Mouse (Mus musculus): ENCODE results near the gene Lmntd2. TPM values are rescaled to one million over a fixed set of nuclear protein-coding genes. Genes with fewer than 3 reads are reported as not detected.

Lmntd2 gene
- polyA plus RNA-seq, 1 experiment = 0.05 TPM

DNA sequence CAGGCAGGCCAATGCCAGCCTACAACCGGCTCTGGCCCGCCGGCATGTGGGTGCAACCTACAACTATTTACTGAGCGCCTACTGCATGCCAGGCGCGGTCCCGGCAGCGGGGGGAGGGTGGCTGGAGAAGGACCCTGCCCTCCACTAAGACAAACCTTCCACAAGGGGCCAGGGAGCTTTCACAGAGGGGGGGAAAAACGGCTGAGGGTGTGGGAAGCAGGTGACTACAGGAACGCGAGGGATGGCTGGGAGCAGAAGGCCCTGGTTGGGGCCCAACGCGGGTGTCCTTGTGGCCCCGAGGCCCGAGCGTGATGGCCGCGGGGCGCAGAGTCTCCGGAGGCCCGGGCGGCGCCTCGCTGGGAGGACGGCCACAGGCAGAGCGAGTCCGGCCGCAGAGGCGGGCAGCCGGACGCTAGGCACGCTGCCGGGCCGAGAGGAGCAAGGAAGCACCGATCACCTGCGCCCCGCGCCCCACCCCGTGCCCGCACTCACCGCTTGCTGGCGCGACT, 20.5 kb downstream of the Lmntd2 start:
- peaks cover 14% of the 10 kb centered on the region for H3K36me3 ChIP-seq (ENCODE audit: control insufficient read depth, insufficient read depth)
- H3K79me3 ChIP-seq (ENCODE audit: low read depth) = peaks cover 6% of the 10 kb centered on the region
- H3K27me3 ChIP-seq (ENCODE audit: control insufficient read depth, insufficient read depth, insufficient read length) = no peaks in the 10 kb centered on the region
- H3K79me2 ChIP-seq (ENCODE audit: control insufficient read depth, insufficient read depth) = peaks cover 20% of the 10 kb centered on the region
- peak overlapping the region; percentile 94 for H3ac ChIP-seq (ENCODE audit: control insufficient read depth, insufficient read length, low read depth)
- H3K4me3 ChIP-seq (ENCODE audit: insufficient read depth, poor library complexity, severe bottlenecking) = peak overlapping the region; percentile 56
- TF ChIP-seq USF1 (IDR thresholded peaks at IDR 0.05; ENCODE audit: low read depth) = no peak
- TF ChIP-seq MYOD1 (IDR thresholded peaks at IDR 0.05; ENCODE audit: control insufficient read depth, insufficient read length, low read depth) = no peak
- no peak for TF ChIP-seq MAX (IDR thresholded peaks at IDR 0.05)
- TF ChIP-seq CEBPB (IDR thresholded peaks at IDR 0.05; ENCODE audit: low read depth) = no peak
- no peak for TF ChIP-seq CTCF (IDR thresholded peaks at IDR 0.05; ENCODE audit: control insufficient read depth, insufficient read depth, insufficient read length)
- TF ChIP-seq MYOG (IDR thresholded peaks at IDR 0.05; ENCODE audit: control insufficient read depth, extremely low read depth, insufficient read length) = no peak

DNA sequence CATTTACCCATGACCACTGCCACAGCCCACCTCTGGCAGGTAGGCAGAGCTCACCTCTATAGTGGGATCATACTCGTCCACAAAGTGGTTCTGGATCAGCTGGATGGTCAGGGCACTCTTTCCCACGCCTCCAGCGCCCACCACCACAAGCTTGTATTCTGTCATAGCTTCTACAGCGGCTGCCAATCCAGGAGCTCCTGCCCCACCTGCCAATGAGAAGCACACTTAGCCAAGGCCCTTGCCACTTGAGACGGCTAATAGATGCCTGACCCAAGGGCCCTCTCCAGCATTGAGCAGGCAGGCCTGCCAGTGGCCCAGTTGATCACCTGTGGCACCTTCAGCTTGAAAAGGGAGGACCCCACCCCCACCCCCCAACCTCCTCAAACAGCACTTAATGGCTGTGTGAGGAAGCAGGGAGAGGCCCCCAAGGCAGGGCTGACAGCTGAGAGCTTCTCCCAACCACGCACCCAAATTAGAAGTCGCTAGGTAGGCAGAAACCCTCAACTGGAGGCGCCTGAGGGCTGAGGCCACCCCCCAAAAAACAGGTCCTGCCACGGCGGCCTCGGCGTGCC, 21.0 kb downstream of the Lmntd2 start:
- Histone ChIP-seq H3K79me2 (ENCODE audit: control insufficient read depth, insufficient read depth) (peaks cover 20% of the 10 kb centered on the region), H3K4me3 (ENCODE audit: insufficient read depth, poor library complexity, severe bottlenecking) (peak overlapping the region; percentile 56), H3K27me3 (ENCODE audit: control insufficient read depth, insufficient read depth, insufficient read length) (no peaks in the 10 kb centered on the region), H3K36me3 (ENCODE audit: control insufficient read depth, insufficient read depth) (peaks cover 14% of the 10 kb centered on the region), H3K79me3 (ENCODE audit: low read depth) (peaks cover 6% of the 10 kb centered on the region), H3ac (ENCODE audit: control insufficient read depth, insufficient read length, low read depth) (peak overlapping the region; percentile 94)
- TF ChIP-seq MYOG (IDR thresholded peaks at IDR 0.05; ENCODE audit: control insufficient read depth, extremely low read depth, insufficient read length) = no peak
- no peak for TF ChIP-seq MAX (IDR thresholded peaks at IDR 0.05)
- no peak for TF ChIP-seq FOSL1 (IDR thresholded peaks at IDR 0.05; ENCODE audit: insufficient read depth, low read length, poor library complexity, severe bottlenecking)
- no peak for TF ChIP-seq MYOD1 (IDR thresholded peaks at IDR 0.05; ENCODE audit: control insufficient read depth, insufficient read length, low read depth)
- no peak for TF ChIP-seq CEBPB (IDR thresholded peaks at IDR 0.05; ENCODE audit: low read depth)
- TF ChIP-seq CTCF (IDR thresholded peaks at IDR 0.05; ENCODE audit: control insufficient read depth, insufficient read depth, insufficient read length) = no peak
- TF ChIP-seq USF1 (IDR thresholded peaks at IDR 0.05; ENCODE audit: low read depth) = no peak

DNA sequence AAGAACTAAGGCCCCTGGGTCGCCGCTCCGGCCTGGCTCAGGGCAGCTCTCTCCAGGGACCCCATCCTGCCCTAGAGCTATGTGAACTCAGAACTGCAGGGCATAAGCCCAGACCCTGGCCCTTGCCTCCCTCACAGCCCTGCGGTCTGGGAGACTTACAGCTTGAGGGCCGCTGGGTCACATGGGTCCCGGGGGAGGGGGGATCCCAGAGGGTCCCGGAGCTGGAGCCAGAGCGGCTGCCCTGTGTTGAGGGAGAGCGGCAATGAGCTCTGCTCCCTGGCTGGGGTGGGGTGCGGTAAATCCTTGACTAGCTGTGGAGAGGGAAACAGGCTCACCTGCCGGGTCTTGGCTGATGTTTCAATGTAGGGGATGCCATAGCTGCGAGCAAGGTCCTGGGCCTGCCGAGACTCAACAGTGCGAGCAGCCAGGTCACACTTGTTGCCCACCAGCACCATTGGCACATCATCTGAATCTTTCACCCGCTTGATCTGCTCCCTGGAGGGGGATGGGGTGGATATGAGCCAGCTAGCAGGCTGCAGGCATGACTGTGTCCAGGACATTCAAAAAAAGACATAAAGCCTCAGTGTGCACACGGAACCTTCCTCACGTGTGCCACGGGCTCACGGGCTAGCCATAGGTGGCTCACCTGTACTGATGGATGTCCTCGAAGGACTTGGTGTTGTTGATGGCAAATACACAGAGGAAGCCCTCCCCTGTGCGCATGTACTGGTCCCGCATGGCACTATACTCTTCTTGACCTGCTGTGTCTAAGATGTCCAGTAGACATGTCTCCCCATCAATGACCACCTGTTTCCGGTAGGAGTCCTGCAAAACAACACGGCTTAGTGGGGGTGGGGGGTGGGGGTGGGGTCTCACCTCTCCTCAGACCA, 21.8 kb downstream of the Lmntd2 start:
- Histone ChIP-seq H3K36me3 (ENCODE audit: control insufficient read depth, insufficient read depth) (peaks cover 14% of the 10 kb centered on the region), H3K79me3 (ENCODE audit: low read depth) (peaks cover 6% of the 10 kb centered on the region), H3K79me2 (ENCODE audit: control insufficient read depth, insufficient read depth) (peaks cover 20% of the 10 kb centered on the region), H3ac (ENCODE audit: control insufficient read depth, insufficient read length, low read depth) (no peak overlapping the region), H3K4me3 (ENCODE audit: insufficient read depth, poor library complexity, severe bottlenecking) (no peak overlapping the region), H3K27me3 (ENCODE audit: control insufficient read depth, insufficient read depth, insufficient read length) (no peaks in the 10 kb centered on the region)
- TF ChIP-seq CTCF (IDR thresholded peaks at IDR 0.05; ENCODE audit: control insufficient read depth, insufficient read depth, insufficient read length) = no peak
- TF ChIP-seq USF1 (IDR thresholded peaks at IDR 0.05; ENCODE audit: low read depth) = no peak
- TF ChIP-seq FOSL1 (IDR thresholded peaks at IDR 0.05; ENCODE audit: insufficient read depth, low read length, poor library complexity, severe bottlenecking) = no peak
- TF ChIP-seq MAX (IDR thresholded peaks at IDR 0.05) = no peak
- TF ChIP-seq MYOG (IDR thresholded peaks at IDR 0.05; ENCODE audit: control insufficient read depth, extremely low read depth, insufficient read length) = no peak
- no peak for TF ChIP-seq CEBPB (IDR thresholded peaks at IDR 0.05; ENCODE audit: low read depth)
- TF ChIP-seq MYOD1 (IDR thresholded peaks at IDR 0.05; ENCODE audit: control insufficient read depth, insufficient read length, low read depth) = no peak

DNA sequence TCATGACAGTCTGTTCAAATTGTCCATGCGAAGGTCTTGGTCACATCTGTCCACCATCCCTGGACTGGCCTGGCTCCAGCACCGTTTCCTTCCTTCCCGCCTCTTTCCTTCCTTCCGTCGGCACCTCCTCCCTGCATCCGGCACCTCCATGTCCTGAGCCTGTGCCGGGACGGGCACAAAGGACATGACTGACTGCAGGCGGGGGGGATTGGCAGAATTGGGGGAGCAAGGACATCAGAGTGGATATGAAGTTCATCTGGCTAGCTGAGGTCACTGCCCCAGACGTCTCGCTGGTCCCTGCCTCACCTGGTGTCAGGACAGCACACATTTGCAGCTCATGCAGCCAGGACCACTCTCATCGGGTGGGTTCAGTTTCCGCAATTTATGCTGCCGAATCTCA, 22.8 kb downstream of the Lmntd2 start:
- Histone ChIP-seq H3ac (ENCODE audit: control insufficient read depth, insufficient read length, low read depth) (no peak overlapping the region), H3K36me3 (ENCODE audit: control insufficient read depth, insufficient read depth) (peaks cover 14% of the 10 kb centered on the region), H3K27me3 (ENCODE audit: control insufficient read depth, insufficient read depth, insufficient read length) (no peaks in the 10 kb centered on the region), H3K79me3 (ENCODE audit: low read depth) (peaks cover 6% of the 10 kb centered on the region), H3K79me2 (ENCODE audit: control insufficient read depth, insufficient read depth) (peaks cover 20% of the 10 kb centered on the region), H3K4me3 (ENCODE audit: insufficient read depth, poor library complexity, severe bottlenecking) (no peak overlapping the region)
- no peak for TF ChIP-seq MAX (IDR thresholded peaks at IDR 0.05)
- TF ChIP-seq USF1 (IDR thresholded peaks at IDR 0.05; ENCODE audit: low read depth) = no peak
- no peak for TF ChIP-seq MYOG (IDR thresholded peaks at IDR 0.05; ENCODE audit: control insufficient read depth, extremely low read depth, insufficient read length)
- no peak for TF ChIP-seq CEBPB (IDR thresholded peaks at IDR 0.05; ENCODE audit: low read depth)
- no peak for TF ChIP-seq FOSL1 (IDR thresholded peaks at IDR 0.05; ENCODE audit: insufficient read depth, low read length, poor library complexity, severe bottlenecking)
- no peak for TF ChIP-seq CTCF (IDR thresholded peaks at IDR 0.05; ENCODE audit: control insufficient read depth, insufficient read depth, insufficient read length)
- no peak for TF ChIP-seq MYOD1 (IDR thresholded peaks at IDR 0.05; ENCODE audit: control insufficient read depth, insufficient read length, low read depth)

DNA sequence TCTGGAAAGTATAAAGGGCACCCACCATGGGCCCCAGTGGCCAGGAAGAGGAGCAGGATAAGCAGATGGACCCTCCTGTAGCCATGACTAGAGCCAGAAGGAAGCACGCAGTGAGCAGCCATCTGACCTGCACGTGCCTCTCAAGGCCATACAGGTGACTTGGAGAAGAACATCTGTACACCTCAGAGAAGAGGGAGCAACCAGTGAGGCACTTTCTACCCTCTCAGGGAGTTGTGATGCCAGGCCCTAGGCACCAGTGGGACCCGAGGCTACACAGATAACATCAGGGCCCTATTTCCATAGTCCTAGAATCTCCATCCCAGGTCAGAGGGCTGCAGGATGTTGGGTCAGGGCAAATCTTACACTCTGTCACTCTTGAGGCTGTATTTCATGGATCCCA, 23.7 kb downstream of the Lmntd2 start:
- H3K27me3 ChIP-seq (ENCODE audit: control insufficient read depth, insufficient read depth, insufficient read length) = no peaks in the 10 kb centered on the region
- H3K79me2 ChIP-seq (ENCODE audit: control insufficient read depth, insufficient read depth) = peaks cover 20% of the 10 kb centered on the region
- peaks cover 6% of the 10 kb centered on the region for H3K79me3 ChIP-seq (ENCODE audit: low read depth)
- no peak overlapping the region for H3ac ChIP-seq (ENCODE audit: control insufficient read depth, insufficient read length, low read depth)
- peaks cover 14% of the 10 kb centered on the region for H3K36me3 ChIP-seq (ENCODE audit: control insufficient read depth, insufficient read depth)
- H3K4me3 ChIP-seq (ENCODE audit: insufficient read depth, poor library complexity, severe bottlenecking) = no peak overlapping the region
- TF ChIP-seq MAX (IDR thresholded peaks at IDR 0.05) (no peak), USF1 (IDR thresholded peaks at IDR 0.05; ENCODE audit: low read depth) (no peak), MYOD1 (IDR thresholded peaks at IDR 0.05; ENCODE audit: control insufficient read depth, insufficient read length, low read depth) (no peak), FOSL1 (IDR thresholded peaks at IDR 0.05; ENCODE audit: insufficient read depth, low read length, poor library complexity, severe bottlenecking) (no peak)

All from C2C12 (cell line).